Mouse (Mus musculus): ENCODE measurements at regions not wholly inside any gene's neighbourhood (a gene's known extent, or its start where the extent isn't known, plus 50 kb on each side); places are given as distances from the start of the nearest gene placed in this dataset.

DNA sequence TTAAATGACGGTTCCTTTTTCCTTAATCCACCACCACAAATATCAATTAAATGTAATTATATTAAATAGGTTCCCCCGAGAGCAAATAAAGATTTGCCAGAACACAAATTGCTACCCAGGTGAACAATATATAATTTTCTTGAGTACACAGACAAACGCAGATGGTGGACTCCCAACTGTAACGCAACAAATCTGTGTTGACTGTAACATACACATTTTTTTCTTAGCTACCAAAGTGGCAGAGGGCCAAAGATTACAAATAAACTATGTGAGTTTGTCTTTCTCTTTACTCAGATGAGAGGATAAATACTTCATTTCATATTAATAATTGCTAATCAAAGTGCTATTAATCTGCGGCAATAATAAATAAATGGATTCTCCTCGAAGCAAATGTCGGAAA is 228.4 kb upstream of the Sfrp2 start:
- TF ChIP-seq CTCF (IDR thresholded peaks at IDR 0.05; ENCODE audit: low read depth, low read length) (no peak), POLR2A (IDR thresholded peaks at IDR 0.05; ENCODE audit: insufficient read depth, low read length) (no peak), EP300 (IDR thresholded peaks at IDR 0.05; ENCODE audit: insufficient read depth, low read depth, low read length) (no peak)
- no peaks in the 10 kb centered on the region for H3K4me1 ChIP-seq (ENCODE audit: control insufficient read depth, insufficient read depth, low read length)
- no peaks in the 10 kb centered on the region for H3K27me3 ChIP-seq (ENCODE audit: control insufficient read depth, insufficient read depth, low read length, poor library complexity, severe bottlenecking)
- no peaks in the 10 kb centered on the region for H3K36me3 ChIP-seq (ENCODE audit: control insufficient read depth, insufficient read depth, low read length, poor library complexity, severe bottlenecking)
- H3K9ac ChIP-seq (ENCODE audit: low read depth, poor library complexity, severe bottlenecking): no peak overlapping the region
- no peak overlapping the region for H3K4me3 ChIP-seq (ENCODE audit: low read depth, low read length)
- H3K27ac ChIP-seq (ENCODE audit: insufficient read depth, low read length): no peak overlapping the region
- no peaks in the 10 kb centered on the region for H3K9me3 ChIP-seq (replicated peaks; ENCODE audit: control insufficient read depth, insufficient read depth, low read length, poor library complexity, severe bottlenecking)

DNA sequence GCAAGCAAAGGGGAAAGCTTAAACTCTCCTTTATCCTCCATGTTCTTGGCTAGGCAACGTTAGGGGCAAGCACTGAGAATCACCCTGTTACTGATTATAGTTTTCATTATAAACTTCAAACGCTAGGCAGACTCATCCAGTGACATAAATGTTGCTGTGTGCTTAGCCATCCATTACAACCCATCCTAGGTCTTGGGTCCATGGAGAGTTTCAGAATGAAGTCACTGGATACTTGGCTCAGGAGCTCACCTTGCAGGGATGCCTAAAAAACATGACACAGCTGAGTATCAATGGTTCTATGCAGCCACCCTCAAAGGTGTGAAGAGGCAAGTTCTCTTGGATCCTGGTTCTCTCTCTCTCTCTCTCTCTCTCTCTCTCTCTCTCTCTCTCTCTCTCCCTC is 227.2 kb upstream of the Sfrp2 start:
- no peak overlapping the region for H3K9ac ChIP-seq (ENCODE audit: low read depth, poor library complexity, severe bottlenecking)
- H3K4me1 ChIP-seq (ENCODE audit: control insufficient read depth, insufficient read depth, low read length): no peaks in the 10 kb centered on the region
- no peaks in the 10 kb centered on the region for H3K36me3 ChIP-seq (ENCODE audit: control insufficient read depth, insufficient read depth, low read length, poor library complexity, severe bottlenecking)
- TF ChIP-seq EP300 (IDR thresholded peaks at IDR 0.05; ENCODE audit: insufficient read depth, low read depth, low read length) (no peak), CTCF (IDR thresholded peaks at IDR 0.05; ENCODE audit: low read depth, low read length) (no peak), POLR2A (IDR thresholded peaks at IDR 0.05; ENCODE audit: insufficient read depth, low read length) (no peak)
- H3K27me3 ChIP-seq (ENCODE audit: control insufficient read depth, insufficient read depth, low read length, poor library complexity, severe bottlenecking): no peaks in the 10 kb centered on the region
- H3K4me3 ChIP-seq (ENCODE audit: low read depth, low read length): no peak overlapping the region
- H3K9me3 ChIP-seq (replicated peaks; ENCODE audit: control insufficient read depth, insufficient read depth, low read length, poor library complexity, severe bottlenecking): no peaks in the 10 kb centered on the region
- no peak overlapping the region for H3K27ac ChIP-seq (ENCODE audit: insufficient read depth, low read length)

DNA sequence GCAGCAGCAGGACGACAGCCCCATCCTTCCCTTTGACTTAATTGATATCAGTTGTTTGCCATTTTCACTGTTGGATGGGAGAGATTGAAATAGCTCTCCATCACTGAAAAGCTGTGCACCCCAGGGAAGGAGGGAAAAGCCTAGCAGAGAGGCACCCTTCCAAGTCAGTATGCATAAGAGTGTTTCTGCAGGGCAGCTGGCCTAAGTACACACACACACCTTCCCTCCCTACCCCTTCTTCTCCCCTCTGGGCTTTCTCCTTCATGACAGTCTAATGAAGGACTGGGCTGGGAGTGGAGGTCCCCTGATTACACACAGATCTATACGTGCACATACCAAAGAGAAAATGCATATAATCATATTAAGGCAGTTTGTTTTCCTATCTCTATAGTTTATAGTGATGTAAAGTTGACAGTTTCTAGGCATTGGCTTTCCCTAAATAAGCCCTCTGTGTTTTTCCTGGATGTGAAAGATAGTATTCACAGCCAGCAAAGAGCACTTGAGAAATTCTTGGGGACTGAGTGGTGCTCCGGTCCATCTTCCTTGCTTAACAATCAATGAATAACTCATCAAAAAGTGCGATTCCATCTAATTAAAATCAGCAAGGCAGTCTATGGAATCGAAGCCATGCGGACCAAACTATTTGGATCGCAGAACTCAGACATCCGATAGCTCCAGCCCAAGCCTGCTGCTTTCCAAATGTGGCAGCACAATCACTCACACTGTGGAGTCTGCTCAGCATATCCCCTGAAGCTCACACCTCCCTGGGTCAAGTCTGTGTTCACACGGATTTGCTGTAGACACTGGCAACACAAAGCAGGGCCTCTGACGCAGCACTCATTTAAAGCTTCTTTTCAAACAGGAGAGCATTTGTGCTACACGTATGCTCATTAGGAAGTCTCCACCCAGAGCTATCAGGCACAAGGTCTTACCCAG is 224.9 kb upstream of the Sfrp2 start:
- Histone ChIP-seq H3K27ac (ENCODE audit: insufficient read depth, low read length) (no peak overlapping the region), H3K36me3 (ENCODE audit: control insufficient read depth, insufficient read depth, low read length, poor library complexity, severe bottlenecking) (no peaks in the 10 kb centered on the region), H3K9me3 (replicated peaks; ENCODE audit: control insufficient read depth, insufficient read depth, low read length, poor library complexity, severe bottlenecking) (no peaks in the 10 kb centered on the region), H3K27me3 (ENCODE audit: control insufficient read depth, insufficient read depth, low read length, poor library complexity, severe bottlenecking) (no peaks in the 10 kb centered on the region), H3K4me3 (ENCODE audit: low read depth, low read length) (no peak overlapping the region), H3K4me1 (ENCODE audit: control insufficient read depth, insufficient read depth, low read length) (no peaks in the 10 kb centered on the region), H3K9ac (ENCODE audit: low read depth, poor library complexity, severe bottlenecking) (no peak overlapping the region)
- TF ChIP-seq POLR2A (IDR thresholded peaks at IDR 0.05; ENCODE audit: insufficient read depth, low read length) (no peak), EP300 (IDR thresholded peaks at IDR 0.05; ENCODE audit: insufficient read depth, low read depth, low read length) (no peak), CTCF (IDR thresholded peaks at IDR 0.05; ENCODE audit: low read depth, low read length) (no peak)

DNA sequence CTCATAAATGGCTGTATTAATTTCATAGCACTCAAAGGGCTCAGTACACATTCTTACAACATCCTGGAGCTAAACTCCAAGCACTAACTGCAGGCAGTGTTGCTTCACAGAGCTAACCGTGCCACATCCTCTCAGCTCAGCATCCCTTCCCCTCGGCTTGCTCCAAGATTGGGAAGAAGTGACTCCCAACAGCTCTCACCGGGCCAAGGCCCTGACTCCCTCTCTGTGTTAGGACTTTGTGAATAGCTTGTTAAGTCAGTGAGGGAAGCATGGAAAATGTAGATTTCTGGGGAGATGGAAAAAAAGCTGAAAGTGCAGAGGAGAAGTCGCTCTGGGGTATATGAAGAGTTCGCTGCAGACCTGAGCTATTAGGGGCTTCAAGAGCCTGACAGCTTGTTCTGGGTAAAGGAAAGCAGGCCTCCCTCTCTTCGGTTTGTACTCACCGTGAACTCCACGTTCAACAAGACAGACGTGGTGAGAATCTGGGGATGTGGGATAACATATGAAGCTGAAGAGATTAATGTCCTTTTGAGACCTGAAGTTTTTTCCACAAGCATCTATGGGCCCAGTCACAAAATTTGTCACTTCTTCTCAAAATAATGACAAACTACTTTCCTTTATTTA is 213.5 kb upstream of the Sfrp2 start:
- Histone ChIP-seq H3K27me3 (ENCODE audit: control insufficient read depth, insufficient read depth, low read length, poor library complexity, severe bottlenecking) (no peaks in the 10 kb centered on the region), H3K27ac (ENCODE audit: insufficient read depth, low read length) (no peak overlapping the region), H3K36me3 (ENCODE audit: control insufficient read depth, insufficient read depth, low read length, poor library complexity, severe bottlenecking) (no peaks in the 10 kb centered on the region), H3K4me3 (ENCODE audit: low read depth, low read length) (no peak overlapping the region), H3K4me1 (ENCODE audit: control insufficient read depth, insufficient read depth, low read length) (no peaks in the 10 kb centered on the region), H3K9me3 (replicated peaks; ENCODE audit: control insufficient read depth, insufficient read depth, low read length, poor library complexity, severe bottlenecking) (no peaks in the 10 kb centered on the region), H3K9ac (ENCODE audit: low read depth, poor library complexity, severe bottlenecking) (no peak overlapping the region)
- TF ChIP-seq EP300 (IDR thresholded peaks at IDR 0.05; ENCODE audit: insufficient read depth, low read depth, low read length): no peak
- TF ChIP-seq CTCF (IDR thresholded peaks at IDR 0.05; ENCODE audit: low read depth, low read length): no peak
- no peak for TF ChIP-seq POLR2A (IDR thresholded peaks at IDR 0.05; ENCODE audit: insufficient read depth, low read length)

GRCm38 (mm10) chr3:83553858-83554257 is 212.3 kb upstream of the Sfrp2 start:
- no peaks in the 10 kb centered on the region for H3K9me3 ChIP-seq (replicated peaks; ENCODE audit: control insufficient read depth, insufficient read depth, low read length, poor library complexity, severe bottlenecking)
- no peaks in the 10 kb centered on the region for H3K4me1 ChIP-seq (ENCODE audit: control insufficient read depth, insufficient read depth, low read length)
- H3K4me3 ChIP-seq (ENCODE audit: low read depth, low read length): no peak overlapping the region
- no peaks in the 10 kb centered on the region for H3K27me3 ChIP-seq (ENCODE audit: control insufficient read depth, insufficient read depth, low read length, poor library complexity, severe bottlenecking)
- no peak overlapping the region for H3K9ac ChIP-seq (ENCODE audit: low read depth, poor library complexity, severe bottlenecking)
- no peak overlapping the region for H3K27ac ChIP-seq (ENCODE audit: insufficient read depth, low read length)
- no peaks in the 10 kb centered on the region for H3K36me3 ChIP-seq (ENCODE audit: control insufficient read depth, insufficient read depth, low read length, poor library complexity, severe bottlenecking)
- no peak for TF ChIP-seq POLR2A (IDR thresholded peaks at IDR 0.05; ENCODE audit: insufficient read depth, low read length)
- no peak for TF ChIP-seq CTCF (IDR thresholded peaks at IDR 0.05; ENCODE audit: low read depth, low read length)
- no peak for TF ChIP-seq EP300 (IDR thresholded peaks at IDR 0.05; ENCODE audit: insufficient read depth, low read depth, low read length)

All from ES-Bruce4 (cell line).